Mouse (Mus musculus): ENCODE data around the gene Sdha.

Gene Sdha

DNA sequence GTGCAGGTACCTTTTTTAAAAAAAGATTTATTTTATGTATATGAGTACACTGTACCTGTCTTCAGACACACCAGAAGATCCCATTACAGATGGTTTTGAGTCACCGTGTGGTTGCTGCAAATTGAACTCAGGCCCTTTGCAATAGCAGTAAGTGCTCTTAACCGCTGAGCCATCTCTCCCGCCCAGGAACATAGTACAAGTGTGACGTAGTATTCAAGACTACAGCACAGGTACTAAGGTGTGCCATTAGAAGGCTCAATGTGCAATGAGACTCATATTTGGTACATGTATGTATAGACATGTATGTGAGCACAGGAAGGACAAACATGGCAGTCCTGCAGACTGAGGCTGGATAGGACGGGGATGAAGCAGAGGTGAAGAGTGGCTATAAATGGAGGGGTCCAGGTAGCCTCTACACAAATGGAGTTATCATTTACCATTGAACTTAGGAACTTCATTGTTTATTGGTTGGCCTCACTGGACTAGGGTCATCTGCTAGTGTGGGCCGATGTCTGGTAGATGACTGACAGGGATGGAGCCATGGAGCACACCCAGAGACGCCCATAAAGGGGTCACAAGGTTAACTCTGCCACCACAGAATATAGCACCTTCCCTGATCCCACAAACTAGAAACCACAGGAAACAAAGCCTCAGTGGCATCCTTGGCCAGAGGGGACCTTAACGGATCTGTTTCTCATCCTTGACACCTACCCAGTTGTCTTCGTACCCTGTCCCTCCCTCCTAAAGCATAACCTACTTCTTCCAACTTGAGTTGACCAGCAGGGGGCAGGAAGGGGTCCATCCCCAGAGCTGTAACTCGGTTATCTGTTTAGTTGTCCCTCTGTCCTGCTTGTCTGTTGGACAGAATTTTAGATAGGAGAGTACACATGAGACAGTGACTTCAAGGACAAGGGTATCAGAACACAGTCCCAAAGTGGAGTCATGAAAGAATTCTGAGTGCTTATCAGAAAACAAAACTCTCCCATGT, 47.7 kb downstream of the Sdha start:
- no peak for DNase-seq (ENCODE audit: low read depth, low spot score)

DNA sequence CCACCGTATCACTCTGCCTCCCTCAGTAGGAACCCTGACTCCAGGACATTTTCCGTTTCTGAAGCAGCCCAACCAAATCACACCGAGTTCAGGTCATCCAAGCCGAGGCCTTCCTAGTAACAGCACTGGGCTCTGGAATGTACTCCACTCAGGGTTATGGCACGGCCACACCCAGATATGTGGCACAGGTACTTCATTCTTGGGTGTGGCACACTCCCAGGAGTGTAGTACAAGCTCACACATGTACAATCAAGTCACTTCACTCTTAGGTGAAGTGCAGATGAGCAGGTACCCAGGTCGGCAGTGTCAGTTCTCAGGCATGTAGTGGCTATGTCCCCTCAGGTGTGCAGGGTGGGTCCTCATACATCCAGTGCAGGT, 48.5 kb downstream of the Sdha start:
- DNase-seq (ENCODE audit: low read depth, low spot score) = no peak

DNA sequence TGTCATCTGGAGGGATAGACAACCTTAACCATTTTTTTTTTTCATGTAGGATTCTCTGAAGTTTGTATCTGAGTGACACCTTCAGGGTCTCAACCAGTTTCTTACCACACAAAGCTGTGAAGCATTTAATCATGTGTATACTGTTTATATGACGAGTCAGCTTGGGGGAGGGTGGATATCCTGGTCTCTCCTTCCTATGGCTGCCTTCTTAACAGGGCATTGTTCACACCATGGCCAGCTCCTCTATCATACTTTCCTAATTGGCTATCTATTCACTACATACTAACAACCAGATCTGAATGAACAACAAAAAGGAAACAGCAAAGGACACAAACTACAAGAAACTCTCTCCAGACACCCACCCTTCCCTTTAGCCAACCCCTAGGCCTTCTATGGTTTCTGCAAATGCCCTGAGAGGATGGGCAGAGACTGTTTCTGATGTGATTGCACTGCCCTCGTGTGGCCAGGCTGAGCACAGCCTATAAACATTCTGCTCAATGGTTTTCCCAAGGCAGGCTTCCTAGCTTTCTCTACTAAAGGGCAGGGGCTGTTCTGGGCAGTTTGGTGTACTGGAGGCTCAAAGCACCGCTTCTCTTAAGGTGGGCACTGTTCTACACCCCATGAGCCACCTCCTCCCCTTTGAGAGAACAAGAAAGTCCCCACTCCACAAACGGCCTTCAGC, 49.0 kb downstream of the Sdha start:
- DNase-seq (ENCODE audit: low read depth, low spot score) = no peak

DNA sequence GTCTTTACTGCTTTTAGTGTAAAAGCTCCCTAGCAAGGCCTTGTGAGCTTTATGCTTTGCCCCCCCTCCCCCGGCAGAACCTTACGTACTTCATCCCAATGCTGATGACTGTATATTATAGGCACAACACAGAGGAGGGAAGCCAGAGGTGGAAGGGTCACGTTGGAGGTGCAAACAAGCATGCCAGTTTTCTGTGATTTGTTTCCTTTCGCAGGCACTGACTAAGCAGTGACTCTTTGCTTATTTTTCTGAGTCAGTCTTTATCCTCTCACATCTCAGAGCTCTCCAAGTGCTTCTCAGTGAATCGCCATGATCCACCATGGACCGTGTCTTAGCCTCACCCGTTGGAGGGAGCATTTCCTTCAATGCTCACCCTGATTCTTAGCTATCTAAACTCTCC, 53.7 kb downstream of the Sdha start:
- DNase-seq (ENCODE audit: low read depth, low spot score) = no peak

DNA sequence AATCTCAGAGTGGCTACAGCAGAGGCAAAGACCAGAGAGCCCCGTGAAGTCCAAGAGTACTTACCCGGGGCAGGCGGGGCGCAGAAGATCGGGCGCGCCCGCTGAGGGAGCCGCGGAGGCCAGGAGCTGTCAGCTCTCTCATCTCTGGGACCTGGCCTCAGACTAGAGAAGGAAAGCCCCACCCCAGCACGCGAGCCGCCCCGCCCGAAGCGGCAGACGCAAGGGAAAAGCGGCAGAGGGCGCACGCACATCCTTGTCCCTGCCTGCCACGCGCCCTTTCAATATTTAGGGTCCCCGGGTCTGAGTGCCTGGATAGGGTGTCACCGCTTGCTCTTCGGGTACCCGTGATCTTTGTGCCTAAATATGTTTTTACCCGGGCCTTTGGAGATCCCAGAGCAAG, 57.9 kb downstream of the Sdha start, which contains the start of gene Ahrr:
TSS of gene Ahrr (minus strand) at position 165 of the 400 bp plus-strand sequence.
- DNase-seq (ENCODE audit: low read depth, low spot score) = no peak

DNA sequence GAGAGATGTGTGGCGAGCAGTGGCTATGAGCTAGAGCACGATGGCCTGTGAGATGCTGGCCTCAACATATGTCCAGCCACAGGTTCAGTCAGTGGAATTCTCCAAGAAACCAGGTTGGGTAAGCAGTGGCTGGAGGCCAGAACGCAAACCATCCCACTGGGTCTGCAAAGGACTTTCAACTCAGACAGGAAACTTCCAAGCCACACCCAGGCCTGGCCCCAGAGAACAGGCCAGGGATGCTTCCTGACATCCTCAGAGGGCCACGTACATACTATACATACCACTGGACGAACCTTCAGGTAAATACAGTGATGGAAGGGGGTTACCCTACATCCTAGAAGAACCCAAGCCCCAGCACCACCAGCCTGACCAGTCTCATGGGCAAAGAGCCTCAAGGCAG, 60.4 kb downstream of the Sdha start:
- no peak for DNase-seq (ENCODE audit: low read depth, low spot score)

DNA sequence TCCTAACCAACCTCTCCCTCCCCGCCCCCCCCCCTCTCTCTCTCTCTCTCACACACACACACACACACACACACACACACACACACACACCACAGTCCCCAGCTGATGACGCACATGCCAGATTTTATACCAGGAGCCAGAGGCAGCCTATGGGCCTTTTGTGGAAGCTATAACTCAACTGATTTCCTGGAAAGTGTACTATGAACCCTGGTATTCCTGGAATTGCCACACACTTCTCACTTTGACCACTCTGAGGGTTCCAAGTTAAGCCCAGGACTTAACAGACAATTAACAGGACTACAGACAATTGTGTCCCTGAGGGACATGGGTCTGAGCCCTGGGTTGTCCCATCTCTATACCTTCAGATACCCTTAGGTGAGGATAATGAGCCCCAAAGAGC, 67.8 kb downstream of the Sdha start:
- DNase-seq (ENCODE audit: low read depth, low spot score) = no peak

DNA sequence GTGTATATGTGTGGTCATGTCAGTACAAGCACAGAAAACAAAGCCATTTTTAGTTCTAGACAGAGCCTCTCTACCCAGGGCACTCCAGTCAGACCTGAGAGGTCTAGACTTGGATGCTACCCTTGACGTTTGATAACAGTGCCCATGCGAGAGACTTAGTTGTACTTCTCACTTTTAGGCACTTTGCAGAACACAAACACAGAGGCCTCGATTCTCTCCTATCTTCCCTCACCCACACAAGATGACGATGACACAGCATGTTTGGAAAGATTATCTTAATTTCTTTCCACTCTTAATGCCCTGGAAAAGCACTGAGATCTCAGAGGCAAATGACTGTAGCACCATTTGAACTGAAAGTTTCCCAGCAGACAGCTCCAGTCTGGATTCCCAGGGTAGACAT, 74.4 kb downstream of the Sdha start:
- no peak for DNase-seq (ENCODE audit: low read depth, low spot score)

Measured in retina, adult 2 months (tissue).